Mouse (Mus musculus) CD4-positive, CD25-positive, alpha-beta regulatory T cell, adult 4 months (primary cell): ENCODE results near the gene Abcb9. TPM values are rescaled to one million over a fixed set of nuclear protein-coding genes. Genes with fewer than 3 reads are reported as not detected.

Experiments
- polyA plus RNA-seq, 2 experiments: library from polyadenylated mRNA; unstranded; fragments of 100-300 nt; shearing (Covaris generic); gene quantifications; one replicate each; pipeline ENCODE4 v1.2.1; 2017

The Abcb9 gene
- polyA plus RNA-seq, 2 experiments from 2014 or later = 16.1 to 16.6 TPM

Other genes with a start within 250 kb of the Abcb9 start
- under 1 TPM in 1 of 2 experiments, not detected in 1; 0.42 TPM for gene Hcar2, start 230.3 kb downstream of the Abcb9 start, polyA plus RNA-seq
- not detected for gene Hcar1, start 215.8 kb downstream of the Abcb9 start, polyA plus RNA-seq
- gene Denr, start 188.6 kb downstream of the Abcb9 start, polyA plus RNA-seq = 10 to 100 TPM; 52.8 to 75.2 TPM
- gene Gm43518, start 168.4 kb downstream of the Abcb9 start, polyA plus RNA-seq = 1 to 10 TPM; 2.7 to 8.0 TPM
- 10 to 100 TPM in 1 of 2 experiments, 1 to 10 TPM in 1; 9.6 to 16.0 TPM for gene Ccdc62, start 165.1 kb downstream of the Abcb9 start, polyA plus RNA-seq
- gene Hip1r, start 122.2 kb downstream of the Abcb9 start, polyA plus RNA-seq = 10 to 100 TPM; 11.0 to 12.1 TPM
- 10 to 100 TPM; 17.8 to 22.1 TPM for gene Vps37b, start 63.5 kb downstream of the Abcb9 start, polyA plus RNA-seq
- 10 to 100 TPM; 25.6 to 51.6 TPM for gene Ogfod2, start 16.5 kb upstream of the Abcb9 start, polyA plus RNA-seq
- gene Arl6ip4, start 20.3 kb upstream of the Abcb9 start, polyA plus RNA-seq = 10 to 100 TPM; 48.7 to 61.0 TPM
- gene Pitpnm2, start 154.0 kb upstream of the Abcb9 start, polyA plus RNA-seq = 10 to 100 TPM in 1 of 2 experiments, 1 to 10 TPM in 1; 9.3 to 11.5 TPM
- gene Mphosph9, start 232.2 kb upstream of the Abcb9 start, polyA plus RNA-seq = 10 to 100 TPM; 16.8 to 18.6 TPM
- 10 to 100 TPM; 12.0 to 16.5 TPM for gene 2810006K23Rik, start 232.3 kb upstream of the Abcb9 start, polyA plus RNA-seq